Mouse (Mus musculus) layer of hippocampus, adult 2 months (tissue): ENCODE data around the gene Gm49366. TPM values are rescaled to one million over a fixed set of nuclear protein-coding genes. Genes with fewer than 3 reads are reported as not detected.
"Not testable (repeated sequence)": the region's sequence is repeated elsewhere in the genome, so short reads cannot be mapped to it uniquely, and the experiment has no call there.

Experiments
- DNase-seq, 2 experiments: peaks; one replicate each; pipeline ENCODE4 v3.0.0; 2022; ENCODE audit warnings: low spot score in 2 of 2
- H3K27ac ChIP-seq: fragments of 200-600 bp; 2 replicates; pipeline ENCODE4 v1.8.1; 2022
- H3K4me3 ChIP-seq: fragments of 200-600 bp; 2 replicates; pipeline ENCODE4 v1.8.1; 2022; ENCODE audit warnings: mild to moderate bottlenecking
- CTCF ChIP-seq: fragments of 200-600 bp; conservative IDR thresholded peaks from 2 replicates; pipeline ENCODE4 v1.8.1; 2022; ENCODE audit warnings: antibody characterized with exemption, mild to moderate bottlenecking, moderate library complexity
- long read RNA-seq, 2 experiments: library from polyadenylated mRNA; stranded (forward); transcript quantifications; one replicate each; pipeline ENCODE4 v2.0.0; 2021; ENCODE audit warnings: borderline mapping rate in 2 of 2
- total RNA-seq, 2 experiments: library from RNA; stranded (reverse); gene quantifications; 2 replicates each; pipeline ENCODE4 v1.2.3; 2021

Gm49366 gene
- 1 to 10 TPM in 1 of 2 experiments, not detected in 1; 2.9 TPM for total RNA-seq
- long read RNA-seq, experiment 1, result 0 reads
- long read RNA-seq, experiment 2, partial matches to known transcripts, result 0 of 1 reads
- long read RNA-seq, experiment 2, other reads (novel, unspliced or antisense), result 1 of 1 reads

DNA sequence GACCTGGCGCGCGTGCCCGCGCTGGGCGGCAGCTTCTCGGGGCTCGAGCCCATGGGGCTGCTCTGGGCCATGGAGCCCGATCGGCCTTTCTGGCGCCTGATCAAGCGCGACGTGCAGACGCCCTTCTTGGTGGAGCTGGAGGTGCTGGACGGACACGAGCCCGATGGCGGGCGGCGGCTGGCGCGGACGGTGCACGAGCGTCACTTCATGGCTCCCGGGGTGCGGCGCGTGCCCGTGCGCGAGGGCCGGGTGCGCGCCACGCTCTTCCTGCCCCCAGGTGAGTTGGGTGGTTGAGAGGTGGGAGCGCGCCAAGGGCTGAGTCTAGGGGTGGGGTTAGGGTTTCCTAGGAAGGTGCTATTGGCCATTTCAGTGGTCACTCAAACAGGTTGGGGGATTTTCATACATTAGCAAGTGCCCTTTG is at the start of gene Gm49366:
Gene Gm49366 (plus strand): TSS at position 245 of the 421 bp plus-strand sequence.
- peak in 1 of 2 experiments; percentile 15 for DNase-seq
- Histone ChIP-seq H3K27ac (peak within 1 kb of the TSS; percentile 81), H3K4me3 (peak within 1 kb of the TSS; percentile 63)

DNA sequence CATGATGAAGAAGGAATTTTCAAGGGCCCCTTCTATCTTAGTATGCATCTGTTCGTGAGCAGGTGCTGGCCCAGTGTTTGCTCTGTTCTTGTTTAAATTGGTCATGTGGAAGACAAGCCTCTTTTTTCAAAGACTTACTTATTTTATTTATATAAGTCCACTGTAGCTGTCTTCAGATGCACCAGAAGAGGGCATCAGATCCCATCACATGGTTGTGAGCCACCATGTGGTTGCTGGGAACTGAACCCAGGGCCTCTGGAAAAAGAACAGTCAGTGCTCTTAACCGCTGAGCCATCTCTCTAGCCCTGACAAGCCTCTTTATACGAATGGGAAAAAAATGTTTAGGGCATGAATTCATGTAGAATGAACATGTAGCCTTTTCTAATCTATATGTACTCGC is 49.4 kb upstream of the Gm49366 start:
- DNase-seq, result no peak
- peak; percentile 51 for TF ChIP-seq CTCF
- no peak overlapping the region for H3K27ac ChIP-seq
- H3K4me3 ChIP-seq, result no peak overlapping the region

DNA sequence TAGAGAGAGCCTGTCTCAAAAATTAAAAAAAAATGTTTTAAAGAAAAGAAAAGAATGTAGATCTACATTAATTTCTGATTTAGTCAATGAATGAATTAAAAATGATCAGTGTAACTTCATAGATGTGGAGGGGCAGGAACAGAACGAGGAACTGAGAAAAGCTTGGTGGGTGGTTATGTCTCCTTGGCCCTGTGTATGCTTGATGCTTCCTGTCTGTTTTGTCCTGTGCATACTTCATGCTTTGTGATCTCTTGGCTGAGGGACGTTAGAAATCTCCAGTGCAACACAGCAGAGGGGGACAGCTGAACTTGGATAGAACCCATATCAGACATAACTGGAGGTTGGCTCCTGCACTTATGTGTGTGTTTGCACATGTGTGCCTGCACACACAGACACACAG is 41.5 kb upstream of the Gm49366 start:
- Histone ChIP-seq H3K4me3 (no peak overlapping the region), H3K27ac (peak overlapping the region; percentile 36; the same call in 1 of the 2 replicates)
- no peak for TF ChIP-seq CTCF
- DNase-seq, result no peak

GRCm38 (mm10) chr12:83998341-83999107 is 40.2 kb upstream of the Gm49366 start:
- peak overlapping the region; percentile 84 for H3K27ac ChIP-seq
- H3K4me3 ChIP-seq, result no peak overlapping the region
- peak in 1 of 2 experiments; percentile 45 for DNase-seq
- TF ChIP-seq CTCF, result no peak

GRCm38 (mm10) chr12:83999237-83999636 is 39.5 kb upstream of the Gm49366 start:
- not testable (repeated sequence) for DNase-seq, H3K27ac ChIP-seq, H3K4me3 ChIP-seq

DNA sequence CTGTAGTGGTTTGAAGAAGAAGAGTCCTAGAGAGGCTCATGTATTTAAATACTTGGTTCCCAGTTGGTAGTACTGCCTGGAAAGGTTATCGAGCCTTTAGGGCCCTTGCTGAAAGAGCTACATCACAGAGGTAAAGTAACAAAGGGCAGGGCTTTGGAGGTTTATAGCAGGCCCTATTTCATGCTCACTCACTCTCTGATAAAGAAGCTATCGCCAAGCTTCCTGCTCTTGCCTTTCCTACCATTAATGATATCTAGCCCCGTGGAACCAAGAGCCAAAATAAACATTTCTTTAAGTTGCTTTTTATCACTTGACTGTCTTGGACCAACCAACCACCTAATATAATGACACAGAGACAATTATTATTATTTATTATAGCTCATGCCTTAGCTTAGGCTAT is 38.3 kb upstream of the Gm49366 start:
- TF ChIP-seq CTCF, result no peak
- Histone ChIP-seq H3K4me3 (no peak overlapping the region), H3K27ac (no peak overlapping the region)
- no peak for DNase-seq

DNA sequence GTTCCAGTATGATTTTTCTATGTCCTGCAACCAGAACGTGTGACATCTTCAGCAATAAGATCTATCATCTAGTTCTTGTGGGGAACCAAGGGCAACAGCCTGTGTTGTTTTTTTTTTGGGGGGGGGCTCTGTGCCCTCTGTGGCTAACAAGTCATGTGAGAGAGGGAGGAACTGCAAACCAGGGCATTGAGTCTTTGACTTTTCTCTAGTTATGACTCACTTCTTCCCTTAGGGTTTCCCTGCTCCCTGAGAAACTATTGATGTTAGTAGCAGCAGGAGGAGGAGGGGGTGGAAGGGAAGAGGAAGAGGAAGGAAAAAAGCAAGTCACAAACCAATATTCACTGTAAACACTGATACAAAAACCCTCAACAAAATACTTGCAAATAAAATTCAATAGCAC is 34.9 kb upstream of the Gm49366 start:
- no peak for DNase-seq
- Histone ChIP-seq H3K27ac (no peak overlapping the region), H3K4me3 (no peak overlapping the region)
- no peak for TF ChIP-seq CTCF

- Histone ChIP-seq H3K27ac (no peak overlapping the region), H3K4me3 (no peak overlapping the region)
- TF ChIP-seq CTCF, result no peak
- DNase-seq, result no peak
Measured at GRCm38 (mm10) chr12:84008251-84008650, 30.5 kb upstream of the Gm49366 start.

GRCm38 (mm10) chr12:84008729-84009128 is 30.0 kb upstream of the Gm49366 start:
- TF ChIP-seq CTCF, result no peak
- no peak for DNase-seq
- peak overlapping the region; percentile 84 for H3K27ac ChIP-seq
- H3K4me3 ChIP-seq, result peak overlapping the region; percentile 60

DNA sequence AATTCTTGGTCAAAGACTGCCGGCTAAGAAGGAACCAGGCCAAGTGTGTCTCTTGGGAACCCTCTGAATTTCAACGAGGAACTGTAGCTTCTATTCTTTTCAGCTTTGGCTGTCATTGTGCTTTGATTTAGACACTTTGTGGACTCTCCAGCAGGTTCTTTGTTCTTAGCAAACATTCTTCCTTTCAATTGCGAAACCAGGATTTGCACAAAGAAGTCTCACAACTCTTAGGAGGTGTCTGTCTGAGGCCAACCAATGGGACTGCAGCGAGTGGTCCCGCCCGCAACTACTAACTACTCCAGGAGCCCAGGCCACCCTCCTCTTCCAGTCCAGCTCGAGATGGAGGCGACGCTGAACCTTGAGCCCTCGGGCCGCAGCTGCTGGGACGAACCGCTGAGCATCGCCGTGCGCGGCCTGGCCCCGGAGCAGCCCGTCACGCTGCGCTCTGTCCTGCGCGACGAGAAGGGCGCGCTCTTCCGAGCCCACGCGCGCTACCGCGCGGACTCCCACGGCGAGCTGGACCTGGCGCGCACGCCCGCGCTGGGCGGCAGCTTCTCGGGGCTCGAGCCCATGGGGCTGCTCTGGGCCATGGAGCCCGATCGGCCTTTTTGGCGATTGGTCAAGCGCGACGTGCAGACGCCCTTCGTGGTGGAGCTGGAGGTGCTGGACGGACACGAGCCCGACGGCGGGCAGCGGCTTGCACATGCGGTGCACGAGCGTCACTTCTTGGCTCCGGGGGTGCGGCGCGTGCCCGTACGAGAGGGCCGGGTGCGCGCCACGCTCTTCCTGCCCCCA is 29.4 kb upstream of the Gm49366 start, which contains the start of gene Acot1:
Gene Acot1 (plus strand): TSS at position 320 of the 795 bp plus-strand sequence.
- TF ChIP-seq CTCF, result 0 out of 2 replicates have a peak, but pooled peaks have one; percentile 16
- DNase-seq, result peak; percentile 49 to 70
- peak within 1 kb of the TSS; percentile 60 for H3K4me3 ChIP-seq
- H3K27ac ChIP-seq, result peak within 1 kb of the TSS; percentile 84

- TF ChIP-seq CTCF, result no peak
- DNase-seq, result no peak
- Histone ChIP-seq H3K4me3 (peak overlapping the region; percentile 60), H3K27ac (peak overlapping the region; percentile 84)
Measured at GRCm38 (mm10) chr12:84010201-84010600, 28.5 kb upstream of the Gm49366 start.

GRCm38 (mm10) chr12:84011251-84012040 is 27.3 kb upstream of the Gm49366 start:
- DNase-seq, result peak; percentile 58 to 72
- peak overlapping the region; percentile 84 for H3K27ac ChIP-seq
- TF ChIP-seq CTCF, result no peak
- peak overlapping the region; percentile 17; the same call in 1 of the 2 replicates for H3K4me3 ChIP-seq
